Mouse (Mus musculus): ENCODE results near the gene Flvcr2. TPM values are rescaled to one million over a fixed set of nuclear protein-coding genes. Genes with fewer than 3 reads are reported as not detected.

The Flvcr2 gene
- polyA plus RNA-seq, 1 experiment from 2014 or later, result 6.5 TPM

DNA sequence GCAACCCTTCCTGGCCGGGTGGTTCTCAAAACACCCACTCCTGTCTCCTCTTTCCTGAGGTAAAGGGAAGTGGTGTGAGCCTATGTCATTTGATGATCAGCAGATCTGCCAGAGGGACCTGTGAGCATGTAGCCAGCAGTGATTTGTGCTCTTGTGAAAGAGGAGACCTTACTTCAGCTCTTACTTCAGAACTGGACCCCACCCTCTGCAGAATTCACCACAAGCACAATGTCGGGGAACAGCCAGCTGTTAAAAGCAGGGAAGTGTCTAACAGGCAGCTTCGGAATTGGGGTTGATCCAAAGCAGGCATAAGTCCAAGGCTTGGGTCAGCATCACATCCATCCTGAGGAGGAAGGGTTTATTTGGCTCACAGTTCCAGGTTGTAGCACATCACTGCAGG lies 25.0 kb downstream of the Flvcr2 start:
- no peaks in the 10 kb centered on the region for H3K36me3 ChIP-seq (ENCODE audit: control insufficient read depth, insufficient read depth, low read length)
- no peak overlapping the region for H3K4me3 ChIP-seq (ENCODE audit: low read length)
- H3K27me3 ChIP-seq (ENCODE audit: control insufficient read depth, insufficient read depth, low read depth, low read length), result no peaks in the 10 kb centered on the region
- H3K9ac ChIP-seq (ENCODE audit: low read length), result no peak overlapping the region
- no peak overlapping the region for H3K27ac ChIP-seq (ENCODE audit: low read length)
- 47% methylated on average over 3 of the region's 3 CpGs for WGBS
- H3K4me2 ChIP-seq (ENCODE audit: low read depth, low read length), result no peak overlapping the region
- H3K9me3 ChIP-seq (ENCODE audit: control insufficient read depth, low read length), result no peaks in the 10 kb centered on the region
- no peaks in the 10 kb centered on the region; the same call in 1 of the 2 replicates for H3K4me1 ChIP-seq (replicated peaks; ENCODE audit: control insufficient read depth, insufficient read depth, low read length)
- ATAC-seq (ENCODE audit: low read depth), result no peak

DNA sequence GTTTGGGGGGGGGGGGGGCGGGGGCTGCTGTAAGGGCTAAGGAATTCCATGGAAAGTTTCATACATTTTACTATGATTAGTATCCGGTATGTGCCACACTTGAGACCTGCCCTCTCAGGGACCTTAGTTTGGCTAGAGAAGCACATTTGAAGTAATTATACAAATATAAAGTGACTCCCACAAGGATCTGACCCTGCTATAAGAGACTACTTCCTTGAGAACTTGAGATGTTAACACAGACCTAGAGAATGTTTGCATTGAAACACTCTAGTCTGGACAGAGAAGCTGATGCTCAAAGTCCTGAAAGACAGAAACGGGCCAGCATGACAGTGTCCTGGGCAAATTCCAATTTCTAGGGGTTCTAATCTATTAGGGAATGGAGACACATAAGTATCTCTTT lies 32.6 kb downstream of the Flvcr2 start:
- ATAC-seq (ENCODE audit: low read depth), result peak; percentile 87
- no peaks in the 10 kb centered on the region for H3K27me3 ChIP-seq (ENCODE audit: control insufficient read depth, insufficient read depth, low read depth, low read length)
- no peak overlapping the region for H3K4me3 ChIP-seq (ENCODE audit: low read length)
- WGBS, result 24% methylated on average over 3 of the region's 3 CpGs
- H3K27ac ChIP-seq (ENCODE audit: low read length), result peak overlapping the region; percentile 62; the same call in 1 of the 2 replicates
- peaks cover 10% of the 10 kb centered on the region; the same call in 1 of the 2 replicates for H3K4me1 ChIP-seq (replicated peaks; ENCODE audit: control insufficient read depth, insufficient read depth, low read length)
- no peaks in the 10 kb centered on the region for H3K36me3 ChIP-seq (ENCODE audit: control insufficient read depth, insufficient read depth, low read length)
- no peaks in the 10 kb centered on the region for H3K9me3 ChIP-seq (ENCODE audit: control insufficient read depth, low read length)
- H3K4me2 ChIP-seq (ENCODE audit: low read depth, low read length), result no peak overlapping the region
- H3K9ac ChIP-seq (ENCODE audit: low read length), result no peak overlapping the region

DNA sequence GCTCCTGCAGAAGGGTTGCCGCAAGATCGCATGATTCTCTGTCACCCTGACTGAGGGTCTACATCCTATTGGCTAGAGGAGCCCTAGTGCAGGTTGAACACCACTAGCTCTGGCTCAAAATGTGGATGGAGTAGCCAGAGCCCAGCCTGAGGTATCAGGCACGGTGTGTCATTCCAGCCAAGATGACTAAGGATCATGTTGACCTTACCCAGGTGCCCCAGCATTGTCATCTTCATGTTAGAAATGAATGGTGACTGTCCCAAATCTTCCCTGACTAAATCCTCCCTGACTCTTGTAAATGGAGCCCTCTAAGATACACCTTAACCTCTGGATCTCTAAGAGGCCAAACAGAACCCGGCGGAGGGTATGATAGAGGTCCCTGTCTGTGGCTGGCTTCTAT lies 33.4 kb downstream of the Flvcr2 start:
- ATAC-seq (ENCODE audit: low read depth), result no peak
- Histone ChIP-seq H3K27ac (ENCODE audit: low read length) (peak overlapping the region; percentile 1; the same call in 1 of the 2 replicates), H3K4me2 (ENCODE audit: low read depth, low read length) (no peak overlapping the region), H3K4me3 (ENCODE audit: low read length) (no peak overlapping the region), H3K4me1 (replicated peaks; ENCODE audit: control insufficient read depth, insufficient read depth, low read length) (peaks cover 10% of the 10 kb centered on the region; the same call in 1 of the 2 replicates), H3K36me3 (ENCODE audit: control insufficient read depth, insufficient read depth, low read length) (no peaks in the 10 kb centered on the region), H3K9me3 (ENCODE audit: control insufficient read depth, low read length) (no peaks in the 10 kb centered on the region), H3K27me3 (ENCODE audit: control insufficient read depth, insufficient read depth, low read depth, low read length) (no peaks in the 10 kb centered on the region), H3K9ac (ENCODE audit: low read length) (no peak overlapping the region)
- WGBS, result 71% methylated on average over 5 of the region's 5 CpGs

DNA sequence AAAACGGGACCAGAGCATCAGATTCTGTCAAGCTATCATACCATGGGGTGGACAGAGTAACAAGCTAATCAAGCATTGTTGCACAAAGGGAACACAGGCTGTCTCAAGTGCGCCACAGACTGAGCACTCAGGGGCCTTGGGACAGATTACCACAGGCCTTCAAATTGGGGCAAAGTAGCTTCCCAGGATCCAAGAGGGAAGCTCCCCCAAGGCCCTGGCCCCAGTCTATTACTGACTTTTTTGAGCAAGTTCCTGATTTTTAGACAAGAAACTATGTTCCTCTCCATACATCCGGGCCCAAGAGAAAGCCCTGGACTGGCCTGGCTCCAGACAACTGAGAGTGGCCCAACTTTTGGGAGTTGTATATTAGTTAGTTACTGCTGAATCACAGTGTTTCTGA lies 35.3 kb downstream of the Flvcr2 start:
- ATAC-seq (ENCODE audit: low read depth), result no peak
- 83% methylated on average over 3 of the region's 3 CpGs for WGBS
- H3K9ac ChIP-seq (ENCODE audit: low read length), result no peak overlapping the region

DNA sequence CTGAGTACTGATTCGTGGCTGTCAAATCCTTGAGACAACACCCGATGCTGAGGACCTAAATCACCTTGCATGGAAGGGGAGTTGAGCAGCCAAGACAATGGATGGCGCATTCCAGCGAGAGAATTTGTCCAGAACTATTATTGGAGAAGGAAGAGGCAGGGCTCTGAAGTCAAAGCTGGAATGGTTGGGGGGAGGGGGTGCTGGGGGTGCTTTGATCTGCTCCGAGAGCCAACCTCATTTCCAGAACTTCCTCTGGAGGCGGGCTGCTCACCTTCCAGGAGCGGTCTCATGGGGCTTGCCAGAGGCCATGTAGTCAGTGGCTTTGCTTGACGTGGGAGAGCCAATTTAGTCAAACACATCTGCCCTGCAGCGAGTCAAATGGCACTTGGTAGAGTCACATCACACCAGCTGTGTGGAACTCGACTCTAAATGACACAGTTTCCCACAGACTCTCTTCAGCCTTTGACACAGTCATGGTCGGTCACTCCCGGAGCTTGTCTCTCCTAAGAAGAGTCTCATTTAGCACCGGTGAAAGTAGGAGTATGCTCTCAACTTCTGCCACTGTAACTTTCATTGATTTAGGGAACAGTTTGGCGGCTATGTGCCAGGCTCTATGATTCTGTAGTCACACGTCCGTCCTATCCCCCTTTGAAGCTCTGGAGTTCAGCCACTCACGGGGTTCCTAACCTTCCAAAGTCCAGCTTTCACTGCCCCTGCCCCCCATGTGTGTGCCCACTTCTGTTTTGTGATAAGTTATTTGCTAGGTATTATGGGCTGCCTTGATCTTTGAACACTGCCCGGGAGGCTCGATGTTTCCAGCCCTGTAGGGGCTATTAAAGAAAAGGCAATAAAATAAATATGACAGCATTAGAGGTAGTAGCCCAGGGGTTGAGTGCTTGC lies 38.8 kb downstream of the Flvcr2 start:
- Histone ChIP-seq H3K4me1 (replicated peaks; ENCODE audit: control insufficient read depth, insufficient read depth, low read length) (no peaks in the 10 kb centered on the region), H3K27ac (ENCODE audit: low read length) (no peak overlapping the region), H3K27me3 (ENCODE audit: control insufficient read depth, insufficient read depth, low read depth, low read length) (no peaks in the 10 kb centered on the region), H3K36me3 (ENCODE audit: control insufficient read depth, insufficient read depth, low read length) (no peaks in the 10 kb centered on the region), H3K9me3 (ENCODE audit: control insufficient read depth, low read length) (no peaks in the 10 kb centered on the region), H3K9ac (ENCODE audit: low read length) (no peak overlapping the region), H3K4me2 (ENCODE audit: low read depth, low read length) (no peak overlapping the region), H3K4me3 (ENCODE audit: low read length) (no peak overlapping the region)
- no peak for ATAC-seq (ENCODE audit: low read depth)
- WGBS, result 60% methylated on average over 19 of the region's 19 CpGs

More for the DNA sequence above, 35.3 kb downstream of the Flvcr2 start:
- Histone ChIP-seq H3K27ac (ENCODE audit: low read length) (no peak overlapping the region), H3K4me2 (ENCODE audit: low read depth, low read length) (no peak overlapping the region), H3K4me1 (replicated peaks; ENCODE audit: control insufficient read depth, insufficient read depth, low read length) (peaks cover 10% of the 10 kb centered on the region; the same call in 1 of the 2 replicates), H3K9me3 (ENCODE audit: control insufficient read depth, low read length) (no peaks in the 10 kb centered on the region), H3K27me3 (ENCODE audit: control insufficient read depth, insufficient read depth, low read depth, low read length) (no peaks in the 10 kb centered on the region), H3K4me3 (ENCODE audit: low read length) (no peak overlapping the region), H3K36me3 (ENCODE audit: control insufficient read depth, insufficient read depth, low read length) (no peaks in the 10 kb centered on the region)

DNA sequence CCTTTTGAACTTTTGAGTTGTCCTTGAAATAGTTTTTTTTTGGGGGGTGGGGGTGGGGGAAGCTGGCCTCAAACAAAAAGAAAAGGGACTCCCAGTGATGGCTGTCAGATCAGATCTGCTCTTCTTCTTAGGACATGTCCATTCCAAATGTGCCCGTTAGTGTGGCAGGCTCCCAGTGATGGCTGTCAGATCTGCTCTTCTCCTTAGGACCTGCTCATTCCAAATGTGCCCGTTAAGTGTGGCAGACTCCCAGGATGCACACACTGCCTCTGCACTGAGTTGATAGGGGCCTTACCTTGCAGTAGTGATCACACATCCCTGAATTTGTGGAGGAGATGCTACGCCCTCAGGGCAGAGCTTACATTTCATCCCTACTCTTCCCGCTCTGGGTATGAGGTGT lies 45.8 kb downstream of the Flvcr2 start:
- Histone ChIP-seq H3K9ac (ENCODE audit: low read length) (no peak overlapping the region), H3K27ac (ENCODE audit: low read length) (no peak overlapping the region), H3K27me3 (ENCODE audit: control insufficient read depth, insufficient read depth, low read depth, low read length) (no peaks in the 10 kb centered on the region), H3K4me3 (ENCODE audit: low read length) (no peak overlapping the region), H3K36me3 (ENCODE audit: control insufficient read depth, insufficient read depth, low read length) (no peaks in the 10 kb centered on the region), H3K4me2 (ENCODE audit: low read depth, low read length) (no peak overlapping the region), H3K9me3 (ENCODE audit: control insufficient read depth, low read length) (no peaks in the 10 kb centered on the region), H3K4me1 (replicated peaks; ENCODE audit: control insufficient read depth, insufficient read depth, low read length) (no peaks in the 10 kb centered on the region)
- 85% methylated on average over 4 of the region's 4 CpGs for WGBS
- ATAC-seq (ENCODE audit: low read depth), result no peak

DNA sequence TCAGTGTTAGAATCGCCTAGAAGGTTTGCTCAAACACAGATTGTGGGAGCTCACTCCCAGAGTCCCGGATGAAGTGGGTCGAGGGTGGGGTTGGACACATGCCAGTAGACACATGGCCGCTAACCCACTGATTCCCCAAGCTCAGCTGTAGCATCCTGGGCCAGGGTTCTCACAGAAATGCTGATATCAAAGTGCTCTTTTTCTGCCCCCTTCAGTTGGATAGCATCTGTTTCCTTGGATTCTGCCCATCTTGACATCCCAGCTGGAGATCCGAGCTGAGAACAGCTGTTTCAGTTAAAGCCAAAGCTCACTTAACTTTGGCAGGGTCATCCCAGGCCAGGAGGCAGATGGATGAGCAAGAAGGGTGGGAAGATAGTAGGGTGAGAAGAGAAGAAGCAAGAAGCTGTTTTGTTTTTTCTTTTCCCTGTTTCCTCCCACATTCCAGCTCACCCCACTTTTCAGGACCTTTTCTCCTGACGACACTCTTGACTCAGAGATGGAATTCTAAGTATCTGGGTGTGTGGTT lies 46.5 kb downstream of the Flvcr2 start:
- H3K27ac ChIP-seq (ENCODE audit: low read length), result no peak overlapping the region
- no peak overlapping the region for H3K9ac ChIP-seq (ENCODE audit: low read length)
- WGBS, result 22% methylated on average over 6 of the region's 6 CpGs

DNA sequence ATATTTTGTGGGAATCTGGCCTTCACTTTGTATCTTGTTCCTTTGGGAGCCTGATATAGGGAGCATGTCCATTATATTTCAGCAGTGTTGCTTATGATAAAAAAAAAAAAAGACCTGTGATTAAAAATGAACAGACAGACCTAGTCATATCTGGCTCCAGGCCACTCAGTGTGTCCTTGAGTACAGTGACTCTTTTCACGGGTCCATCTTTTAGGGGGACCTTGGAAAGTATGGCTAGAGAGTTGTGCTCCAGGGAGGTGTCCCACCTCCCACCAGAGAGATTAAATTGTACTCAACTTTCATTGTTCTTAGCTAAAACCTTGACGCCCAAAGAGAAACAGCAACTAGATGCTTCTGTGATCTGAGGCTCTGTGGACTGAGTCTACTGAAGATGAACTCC lies 47.8 kb downstream of the Flvcr2 start:
- no peak overlapping the region for H3K4me3 ChIP-seq (ENCODE audit: low read length)
- WGBS, result 80% methylated on average over 2 of the region's 2 CpGs
- no peak overlapping the region for H3K9ac ChIP-seq (ENCODE audit: low read length)
- H3K9me3 ChIP-seq (ENCODE audit: control insufficient read depth, low read length), result no peaks in the 10 kb centered on the region
- no peaks in the 10 kb centered on the region for H3K36me3 ChIP-seq (ENCODE audit: control insufficient read depth, insufficient read depth, low read length)
- no peaks in the 10 kb centered on the region for H3K27me3 ChIP-seq (ENCODE audit: control insufficient read depth, insufficient read depth, low read depth, low read length)
- H3K4me2 ChIP-seq (ENCODE audit: low read depth, low read length), result no peak overlapping the region
- no peak overlapping the region for H3K27ac ChIP-seq (ENCODE audit: low read length)
- H3K4me1 ChIP-seq (replicated peaks; ENCODE audit: control insufficient read depth, insufficient read depth, low read length), result no peaks in the 10 kb centered on the region
- no peak for ATAC-seq (ENCODE audit: low read depth)

More for the DNA sequence above, 46.5 kb downstream of the Flvcr2 start:
- Histone ChIP-seq H3K4me2 (ENCODE audit: low read depth, low read length) (no peak overlapping the region), H3K4me3 (ENCODE audit: low read length) (no peak overlapping the region), H3K4me1 (replicated peaks; ENCODE audit: control insufficient read depth, insufficient read depth, low read length) (no peaks in the 10 kb centered on the region), H3K27me3 (ENCODE audit: control insufficient read depth, insufficient read depth, low read depth, low read length) (no peaks in the 10 kb centered on the region), H3K36me3 (ENCODE audit: control insufficient read depth, insufficient read depth, low read length) (no peaks in the 10 kb centered on the region), H3K9me3 (ENCODE audit: control insufficient read depth, low read length) (no peaks in the 10 kb centered on the region)
- ATAC-seq (ENCODE audit: low read depth), result peak; percentile 47; the same call in 1 of the 2 replicates

DNA sequence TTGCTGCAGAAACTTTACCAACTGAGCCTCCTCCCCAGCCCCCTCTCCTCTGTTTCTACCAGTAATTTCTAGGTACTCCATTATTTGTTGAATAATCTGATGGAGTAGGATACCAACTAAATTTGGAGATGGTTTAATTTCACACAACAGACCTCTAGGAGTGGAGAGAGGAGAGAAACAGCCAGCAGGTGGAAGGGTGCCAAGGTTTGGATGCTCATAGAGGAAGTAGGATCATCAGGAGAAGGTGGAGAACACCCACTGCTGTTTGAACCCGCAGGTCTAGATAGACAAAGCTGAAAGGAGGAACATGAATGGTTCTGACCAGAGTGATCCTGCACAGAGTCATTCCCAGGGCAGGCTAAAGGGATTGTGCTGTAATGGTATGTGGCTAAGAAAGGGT lies 49.2 kb downstream of the Flvcr2 start:
- no peaks in the 10 kb centered on the region for H3K36me3 ChIP-seq (ENCODE audit: control insufficient read depth, insufficient read depth, low read length)
- H3K27me3 ChIP-seq (ENCODE audit: control insufficient read depth, insufficient read depth, low read depth, low read length), result no peaks in the 10 kb centered on the region
- no peak overlapping the region for H3K4me2 ChIP-seq (ENCODE audit: low read depth, low read length)
- H3K9me3 ChIP-seq (ENCODE audit: control insufficient read depth, low read length), result no peaks in the 10 kb centered on the region
- no peak overlapping the region for H3K27ac ChIP-seq (ENCODE audit: low read length)
- no peak overlapping the region for H3K4me3 ChIP-seq (ENCODE audit: low read length)
- H3K9ac ChIP-seq (ENCODE audit: low read length), result no peak overlapping the region
- WGBS, result 76% methylated on average over 1 of the region's 1 CpGs
- ATAC-seq (ENCODE audit: low read depth), result no peak
- no peaks in the 10 kb centered on the region for H3K4me1 ChIP-seq (replicated peaks; ENCODE audit: control insufficient read depth, insufficient read depth, low read length)

Measured in lung, embryonic 16.5 days (tissue).